In the genomic region with DNA sequence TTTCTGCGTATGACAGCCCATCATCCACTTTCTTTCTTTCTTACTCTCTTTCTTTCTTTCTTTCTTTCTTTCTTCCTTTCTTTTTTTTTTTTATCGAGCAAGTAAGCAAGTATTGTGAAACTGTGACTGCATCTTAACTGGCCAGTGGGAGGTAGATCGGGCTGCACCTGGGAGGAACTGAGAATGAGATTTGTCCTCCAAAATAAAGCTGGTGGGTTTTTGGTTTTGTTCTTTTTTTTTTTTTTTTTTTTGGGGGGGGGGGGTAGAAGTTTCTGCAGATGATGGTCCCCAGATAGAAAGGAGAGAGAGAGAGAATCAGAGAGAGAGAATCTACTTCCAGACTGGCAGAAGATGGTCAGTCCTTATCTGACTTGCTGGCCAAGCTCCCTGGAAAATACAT, we compare ENCODE assay signal across 11 mouse cellular contexts. TPM values are rescaled to one million over a fixed set of nuclear protein-coding genes. Genes with fewer than 3 reads are reported as not detected.
A peak's percentile ranks its signal among the peaks of the same experiment; 100 is the strongest.
DNase-seq lines count a peak whose midpoint lies in the region; ATAC-seq lines count a peak whose summit lies in the region.
"Had no signal": no experiment of that assay in that cellular context is flagged by ENCODE, and none has a peak within 500 bp of the region (broad histone marks: within the 10 kb centered on the region; RNA-seq: fewer than 3 reads in every experiment).

No protein-coding gene starts in this region.

- H3K4me2 ChIP-seq in forebrain, embryonic 15.5 days (replicated peaks): no peak overlapping the region
- H3K4me2 ChIP-seq in forebrain, embryonic 16.5 days (ENCODE audit: low read length): no peak overlapping the region; the same call in 1 of the 2 replicates
- H3K4me2 ChIP-seq in lung, embryonic 15.5 days: peak overlapping the region; percentile 61
- H3K4me2 ChIP-seq in limb, embryonic 12.5 days: peak overlapping the region; percentile 95; the same call in 1 of the 2 replicates
- peak overlapping the region; percentile 71 for H3K4me2 ChIP-seq in neural tube, embryonic 15.5 days

- 89% methylated on average over 3 of the region's 3 CpGs for WGBS in forebrain, embryonic 15.5 days
- 86% methylated on average over 3 of the region's 3 CpGs for WGBS in forebrain, embryonic 16.5 days
- WGBS in lung, embryonic 15.5 days: 78% methylated on average over 3 of the region's 3 CpGs
- 74% methylated on average over 3 of the region's 3 CpGs for WGBS in limb, embryonic 12.5 days
- 85% methylated on average over 3 of the region's 3 CpGs for WGBS in neural tube, embryonic 15.5 days

- ATAC-seq in forebrain, embryonic 15.5 days (replicated peaks): no peak
- ATAC-seq in forebrain, embryonic 16.5 days: no peak
- no peak for ATAC-seq in lung, embryonic 15.5 days (ENCODE audit: borderline replicate concordance, extremely low read depth, low FRiP score, low TSS enrichment)
- no peak for ATAC-seq in limb, embryonic 12.5 days (ENCODE audit: insufficient number of reproducible peaks, insufficient read depth, low FRiP score, low TSS enrichment, low read depth)
- ATAC-seq in neural tube, embryonic 15.5 days (ENCODE audit: low FRiP score): no peak

- H3K4me3 ChIP-seq in forebrain, embryonic 15.5 days: no peak overlapping the region
- H3K4me3 ChIP-seq in forebrain, embryonic 16.5 days (replicated peaks; ENCODE audit: low read length): no peak overlapping the region
- H3K4me3 ChIP-seq in lung, embryonic 15.5 days: no peak overlapping the region
- no peak overlapping the region for H3K4me3 ChIP-seq in limb, embryonic 12.5 days (replicated peaks)
- peak overlapping the region; percentile 89; the same call in 1 of the 2 replicates for H3K4me3 ChIP-seq in neural tube, embryonic 15.5 days (replicated peaks)

- peak overlapping the region; percentile 97; the same call in 1 of the 2 replicates for H3K27ac ChIP-seq in forebrain, embryonic 15.5 days (replicated peaks)
- no peak overlapping the region for H3K27ac ChIP-seq in forebrain, embryonic 16.5 days (ENCODE audit: low read length)
- peak overlapping the region; percentile 97 for H3K27ac ChIP-seq in lung, embryonic 15.5 days
- no peak overlapping the region; the same call in 1 of the 2 replicates for H3K27ac ChIP-seq in limb, embryonic 12.5 days
- peak overlapping the region; percentile 99 for H3K27ac ChIP-seq in neural tube, embryonic 15.5 days (replicated peaks)

- peaks cover 31% of the 10 kb centered on the region for H3K4me1 ChIP-seq in forebrain, embryonic 15.5 days
- H3K4me1 ChIP-seq in forebrain, embryonic 16.5 days (replicated peaks; ENCODE audit: control insufficient read depth, insufficient read depth, low read length): peaks cover 28% of the 10 kb centered on the region
- peaks cover 31% of the 10 kb centered on the region for H3K4me1 ChIP-seq in lung, embryonic 15.5 days
- peaks cover 23% of the 10 kb centered on the region for H3K4me1 ChIP-seq in limb, embryonic 12.5 days (replicated peaks)
- peaks cover 30% of the 10 kb centered on the region for H3K4me1 ChIP-seq in neural tube, embryonic 15.5 days

- DNase-seq in lung, postnatal 14 days: no peak
- DNase-seq in thymus, postnatal 14 days: no peak
- DNase-seq in frontal cortex, postnatal 25 days (ENCODE audit: low spot score in 2 of 2): no peak
- DNase-seq: B cell, adult 2 months; cerebellum, adult 2 months; thymus, postnatal 25 days had no signal

- H3K9me3 ChIP-seq in forebrain, embryonic 15.5 days: no peaks in the 10 kb centered on the region
- no peaks in the 10 kb centered on the region for H3K9me3 ChIP-seq in forebrain, embryonic 16.5 days (ENCODE audit: control insufficient read depth, low read length)
- no peaks in the 10 kb centered on the region for H3K9me3 ChIP-seq in lung, embryonic 15.5 days
- no peaks in the 10 kb centered on the region for H3K9me3 ChIP-seq in limb, embryonic 12.5 days
- H3K9me3 ChIP-seq in neural tube, embryonic 15.5 days (replicated peaks): no peaks in the 10 kb centered on the region

- H3K36me3 ChIP-seq in forebrain, embryonic 15.5 days: peaks cover 9% of the 10 kb centered on the region; the same call in 1 of the 2 replicates
- H3K36me3 ChIP-seq in forebrain, embryonic 16.5 days (ENCODE audit: control insufficient read depth, insufficient read depth): peaks cover 10% of the 10 kb centered on the region
- H3K36me3 ChIP-seq in lung, embryonic 15.5 days: peaks cover 10% of the 10 kb centered on the region
- H3K36me3 ChIP-seq in limb, embryonic 12.5 days: peaks cover 21% of the 10 kb centered on the region
- H3K36me3 ChIP-seq in neural tube, embryonic 15.5 days: 0 out of 2 replicates have a peak, but pooled peaks cover 11% of the 10 kb centered on the region

- H3K9ac ChIP-seq in forebrain, embryonic 15.5 days (replicated peaks): 0 out of 2 replicates have a peak overlapping the region, but pooled peaks have one; percentile 69
- H3K9ac ChIP-seq in forebrain, embryonic 16.5 days (replicated peaks; ENCODE audit: low read depth, low read length): no peak overlapping the region
- peak overlapping the region; percentile 59; the same call in 1 of the 2 replicates for H3K9ac ChIP-seq in lung, embryonic 15.5 days
- H3K9ac ChIP-seq in limb, embryonic 12.5 days (replicated peaks): no peak overlapping the region
- peak overlapping the region; percentile 68; the same call in 1 of the 2 replicates for H3K9ac ChIP-seq in neural tube, embryonic 15.5 days (replicated peaks)

- H3K27me3 ChIP-seq in forebrain, embryonic 15.5 days: no peaks in the 10 kb centered on the region
- H3K27me3 ChIP-seq in forebrain, embryonic 16.5 days (replicated peaks; ENCODE audit: control insufficient read depth, insufficient read depth, low read length): no peaks in the 10 kb centered on the region
- H3K27me3 ChIP-seq in lung, embryonic 15.5 days: no peaks in the 10 kb centered on the region
- no peaks in the 10 kb centered on the region for H3K27me3 ChIP-seq in limb, embryonic 12.5 days
- H3K27me3 ChIP-seq in neural tube, embryonic 15.5 days (replicated peaks): no peaks in the 10 kb centered on the region

RNA-seq across cellular contexts. Expression of a gene that starts 1.5 kb away (rescaled TPM):
- 1.3 and 1.5 TPM in 2 replicates for polyA plus RNA-seq in forebrain, embryonic 15.5 days (2015; fragmentation: Nextera tagmentation; extraction: Ambion mirVana)
- polyA plus RNA-seq in forebrain, embryonic 16.5 days (2015; fragmentation: Nextera tagmentation; extraction: Ambion mirVana): 1.1 and 1.6 TPM in 2 replicates
- polyA plus RNA-seq in lung, embryonic 15.5 days (2015; fragmentation: Nextera tagmentation; extraction: Ambion mirVana): 1.2 and 1.6 TPM in 2 replicates
- 2.1 and 2.5 TPM in 2 replicates for polyA plus RNA-seq in limb, embryonic 12.5 days (2016; fragmentation: Nextera tagmentation; extraction: Ambion mirVana)
- 2.2 and 2.3 TPM in 2 replicates for polyA plus RNA-seq in neural tube, embryonic 15.5 days (2015; fragmentation: Nextera tagmentation; extraction: Ambion mirVana)

RNA-seq across cellular contexts. Expression of a gene that starts 1.8 kb away (rescaled TPM):
- polyA plus RNA-seq in forebrain, embryonic 15.5 days (2015; fragmentation: Nextera tagmentation; extraction: Ambion mirVana): 276 and 292 TPM in 2 replicates
- 279 and 302 TPM in 2 replicates for polyA plus RNA-seq in forebrain, embryonic 16.5 days (2015; fragmentation: Nextera tagmentation; extraction: Ambion mirVana)
- polyA plus RNA-seq in lung, embryonic 15.5 days (2015; fragmentation: Nextera tagmentation; extraction: Ambion mirVana): 767 and 820 TPM in 2 replicates
- 588 and 626 TPM in 2 replicates for polyA plus RNA-seq in limb, embryonic 12.5 days (2016; fragmentation: Nextera tagmentation; extraction: Ambion mirVana)
- polyA plus RNA-seq in neural tube, embryonic 15.5 days (2015; fragmentation: Nextera tagmentation; extraction: Ambion mirVana): 337 and 397 TPM in 2 replicates

RNA-seq across cellular contexts. Expression of a gene that starts 56.6 kb away (rescaled TPM):
- not detected in 2 replicates for polyA plus RNA-seq in forebrain, embryonic 15.5 days (2015; fragmentation: Nextera tagmentation; extraction: Ambion mirVana)
- polyA plus RNA-seq in forebrain, embryonic 16.5 days (2015; fragmentation: Nextera tagmentation; extraction: Ambion mirVana): not detected in 2 replicates
- polyA plus RNA-seq in lung, embryonic 15.5 days (2015; fragmentation: Nextera tagmentation; extraction: Ambion mirVana): not detected in 2 replicates
- not detected in 2 replicates for polyA plus RNA-seq in limb, embryonic 12.5 days (2016; fragmentation: Nextera tagmentation; extraction: Ambion mirVana)
- not detected in 2 replicates for polyA plus RNA-seq in neural tube, embryonic 15.5 days (2015; fragmentation: Nextera tagmentation; extraction: Ambion mirVana)
- polyA plus RNA-seq: cerebellum, adult 2 months had no signal

Comparison
In these comparisons a context has a peak if more than half of its experiments do, and no peak if none do; other contexts are left out.
1. H3K27ac ChIP-seq: peak in forebrain, embryonic 15.5 days (single experiment), lung, embryonic 15.5 days (single experiment) and neural tube, embryonic 15.5 days (single experiment); none in forebrain, embryonic 16.5 days (single experiment) and limb, embryonic 12.5 days (single experiment).
2. H3K9ac ChIP-seq: peak in forebrain, embryonic 15.5 days (single experiment), lung, embryonic 15.5 days (single experiment) and neural tube, embryonic 15.5 days (single experiment); none in forebrain, embryonic 16.5 days (single experiment) and limb, embryonic 12.5 days (single experiment).
3. H3K4me2 ChIP-seq: peak in lung, embryonic 15.5 days (single experiment), limb, embryonic 12.5 days (single experiment) and neural tube, embryonic 15.5 days (single experiment); none in forebrain, embryonic 15.5 days (single experiment) and forebrain, embryonic 16.5 days (single experiment).